Mouse (Mus musculus): ENCODE data around the gene Kctd2. TPM values are rescaled to one million over a fixed set of nuclear protein-coding genes. Genes with fewer than 3 reads are reported as not detected.
"Not testable (repeated sequence)": the region's sequence is repeated elsewhere in the genome, so short reads cannot be mapped to it uniquely, and the experiment has no call there.

Gene Kctd2
- polyA plus RNA-seq, 1 experiment from 2014 or later, result 24.5 TPM

- peaks cover 10% of the 10 kb centered on the region for H3K4me1 ChIP-seq (replicated peaks; ENCODE audit: control insufficient read depth, insufficient read depth, low read length)
- no peaks in the 10 kb centered on the region for H3K9me3 ChIP-seq (ENCODE audit: control insufficient read depth, low read length)
- WGBS, result 84% methylated on average over 4 of the region's 4 CpGs
These were observed 42.7 kb upstream of the Kctd2 start for GRCm38 (mm10) chr11:115377254-115377653.

GRCm38 (mm10) chr11:115377854-115378253 lies 42.1 kb upstream of the Kctd2 start:
- 85% methylated on average over 7 of the region's 7 CpGs for WGBS
- Histone ChIP-seq H3K27me3 (ENCODE audit: control insufficient read depth, insufficient read depth, low read length) (peaks cover 8% of the 10 kb centered on the region), H3K9me3 (ENCODE audit: control insufficient read depth, low read length) (no peaks in the 10 kb centered on the region), H3K4me1 (replicated peaks; ENCODE audit: control insufficient read depth, insufficient read depth, low read length) (peaks cover 12% of the 10 kb centered on the region), H3K36me3 (ENCODE audit: control insufficient read depth, insufficient read depth, low read length) (no peaks in the 10 kb centered on the region), H3K27ac (ENCODE audit: low read depth, low read length) (no peak overlapping the region), H3K4me2 (ENCODE audit: low read depth, low read length, severe bottlenecking) (no peak overlapping the region), H3K9ac (ENCODE audit: low read length) (no peak overlapping the region), H3K4me3 (ENCODE audit: low read depth, low read length) (no peak overlapping the region)
- ATAC-seq (replicated peaks; ENCODE audit: low FRiP score), result no peak
- no peak for DNase-seq (ENCODE audit: low spot score)

More at GRCm38 (mm10) chr11:115377254-115377653, 42.7 kb upstream of the Kctd2 start:
- Histone ChIP-seq H3K9ac (ENCODE audit: low read length) (no peak overlapping the region), H3K4me3 (ENCODE audit: low read depth, low read length) (no peak overlapping the region), H3K4me2 (ENCODE audit: low read depth, low read length, severe bottlenecking) (no peak overlapping the region), H3K27ac (ENCODE audit: low read depth, low read length) (no peak overlapping the region), H3K27me3 (ENCODE audit: control insufficient read depth, insufficient read depth, low read length) (peaks cover 8% of the 10 kb centered on the region), H3K36me3 (ENCODE audit: control insufficient read depth, insufficient read depth, low read length) (no peaks in the 10 kb centered on the region)
- DNase-seq (ENCODE audit: low spot score), result no peak
- no peak for ATAC-seq (replicated peaks; ENCODE audit: low FRiP score)

GRCm38 (mm10) chr11:115381276-115381675 lies 38.7 kb upstream of the Kctd2 start:
- Histone ChIP-seq H3K36me3 (ENCODE audit: control insufficient read depth, insufficient read depth, low read length) (no peaks in the 10 kb centered on the region; the same call in 1 of the 2 replicates), H3K9ac (ENCODE audit: low read length) (0 out of 2 replicates have a peak overlapping the region, but pooled peaks have one; percentile 3), H3K4me2 (ENCODE audit: low read depth, low read length, severe bottlenecking) (peak overlapping the region; percentile 88; the same call in 1 of the 2 replicates), H3K4me3 (ENCODE audit: low read depth, low read length) (peak overlapping the region; percentile 86), H3K27ac (ENCODE audit: low read depth, low read length) (no peak overlapping the region), H3K27me3 (ENCODE audit: control insufficient read depth, insufficient read depth, low read length) (no peaks in the 10 kb centered on the region), H3K4me1 (replicated peaks; ENCODE audit: control insufficient read depth, insufficient read depth, low read length) (peaks cover 21% of the 10 kb centered on the region), H3K9me3 (ENCODE audit: control insufficient read depth, low read length) (no peaks in the 10 kb centered on the region)
- 11% methylated on average over 9 of the region's 9 CpGs for WGBS
- ATAC-seq (replicated peaks; ENCODE audit: low FRiP score) (no peak), DNase-seq (ENCODE audit: low spot score) (no peak)

GRCm38 (mm10) chr11:115381743-115382539 lies 38.0 kb upstream of the Kctd2 start, which contains the start of gene Cdr2l:
Gene Cdr2l (plus strand): TSS chr11:115381916.
- peak within 1 kb of the TSS; percentile 89 for H3K27ac ChIP-seq (ENCODE audit: low read depth, low read length)
- H3K27me3 ChIP-seq (ENCODE audit: control insufficient read depth, insufficient read depth, low read length), result no peaks in the 10 kb centered on the region
- WGBS, result under 1% methylated on average over 75 of the region's 76 CpGs
- ATAC-seq (replicated peaks; ENCODE audit: low FRiP score), result peak; percentile 89
- peak within 1 kb of the TSS; percentile 86 for H3K4me3 ChIP-seq (ENCODE audit: low read depth, low read length)
- peaks cover 21% of the 10 kb centered on the region for H3K4me1 ChIP-seq (replicated peaks; ENCODE audit: control insufficient read depth, insufficient read depth, low read length)
- no peaks in the 10 kb centered on the region for H3K9me3 ChIP-seq (ENCODE audit: control insufficient read depth, low read length)
- no peaks in the 10 kb centered on the region; the same call in 1 of the 2 replicates for H3K36me3 ChIP-seq (ENCODE audit: control insufficient read depth, insufficient read depth, low read length)
- H3K4me2 ChIP-seq (ENCODE audit: low read depth, low read length, severe bottlenecking), result peak within 1 kb of the TSS; percentile 88
- peak; percentile 94 for DNase-seq (ENCODE audit: low spot score)
- H3K9ac ChIP-seq (ENCODE audit: low read length), result peak within 1 kb of the TSS; percentile 97

- peak overlapping the region; percentile 88 for H3K4me2 ChIP-seq (ENCODE audit: low read depth, low read length, severe bottlenecking)
- ATAC-seq (replicated peaks; ENCODE audit: low FRiP score) (no peak), DNase-seq (ENCODE audit: low spot score) (no peak)
- H3K36me3 ChIP-seq (ENCODE audit: control insufficient read depth, insufficient read depth, low read length), result no peaks in the 10 kb centered on the region; the same call in 1 of the 2 replicates
- no peaks in the 10 kb centered on the region for H3K9me3 ChIP-seq (ENCODE audit: control insufficient read depth, low read length)
- 19% methylated on average over 5 of the region's 5 CpGs for WGBS
- peak overlapping the region; percentile 86 for H3K4me3 ChIP-seq (ENCODE audit: low read depth, low read length)
- H3K27me3 ChIP-seq (ENCODE audit: control insufficient read depth, insufficient read depth, low read length), result no peaks in the 10 kb centered on the region
- peak overlapping the region; percentile 97 for H3K9ac ChIP-seq (ENCODE audit: low read length)
- H3K4me1 ChIP-seq (replicated peaks; ENCODE audit: control insufficient read depth, insufficient read depth, low read length), result peaks cover 21% of the 10 kb centered on the region
- no peak overlapping the region for H3K27ac ChIP-seq (ENCODE audit: low read depth, low read length)
These were observed 37.0 kb upstream of the Kctd2 start for GRCm38 (mm10) chr11:115382891-115383290.

- Histone ChIP-seq H3K4me1 (replicated peaks; ENCODE audit: control insufficient read depth, insufficient read depth, low read length) (peaks cover 21% of the 10 kb centered on the region), H3K27ac (ENCODE audit: low read depth, low read length) (peak overlapping the region; percentile 37; the same call in 1 of the 2 replicates), H3K9ac (ENCODE audit: low read length) (peak overlapping the region; percentile 97), H3K36me3 (ENCODE audit: control insufficient read depth, insufficient read depth, low read length) (no peaks in the 10 kb centered on the region; the same call in 1 of the 2 replicates), H3K9me3 (ENCODE audit: control insufficient read depth, low read length) (no peaks in the 10 kb centered on the region), H3K4me3 (ENCODE audit: low read depth, low read length) (peak overlapping the region; percentile 86; the same call in 1 of the 2 replicates), H3K27me3 (ENCODE audit: control insufficient read depth, insufficient read depth, low read length) (no peaks in the 10 kb centered on the region), H3K4me2 (ENCODE audit: low read depth, low read length, severe bottlenecking) (peak overlapping the region; percentile 88)
- DNase-seq (ENCODE audit: low spot score) (no peak), ATAC-seq (replicated peaks; ENCODE audit: low FRiP score) (no peak)
- WGBS, result 55% methylated on average over 16 of the region's 16 CpGs
These were observed 36.0 kb upstream of the Kctd2 start for GRCm38 (mm10) chr11:115383701-115384474.

- Histone ChIP-seq H3K9me3 (ENCODE audit: control insufficient read depth, low read length) (no peaks in the 10 kb centered on the region), H3K36me3 (ENCODE audit: control insufficient read depth, insufficient read depth, low read length) (no peaks in the 10 kb centered on the region; the same call in 1 of the 2 replicates), H3K27ac (ENCODE audit: low read depth, low read length) (no peak overlapping the region), H3K4me3 (ENCODE audit: low read depth, low read length) (no peak overlapping the region), H3K9ac (ENCODE audit: low read length) (peak overlapping the region; percentile 23), H3K4me1 (replicated peaks; ENCODE audit: control insufficient read depth, insufficient read depth, low read length) (peaks cover 21% of the 10 kb centered on the region), H3K27me3 (ENCODE audit: control insufficient read depth, insufficient read depth, low read length) (no peaks in the 10 kb centered on the region), H3K4me2 (ENCODE audit: low read depth, low read length, severe bottlenecking) (0 out of 2 replicates have a peak overlapping the region, but pooled peaks have one; percentile 11)
- 76% methylated on average over 5 of the region's 5 CpGs for WGBS
- DNase-seq (ENCODE audit: low spot score) (no peak), ATAC-seq (replicated peaks; ENCODE audit: low FRiP score) (no peak)
These were observed 35.3 kb upstream of the Kctd2 start for GRCm38 (mm10) chr11:115384587-115384986.

DNA sequence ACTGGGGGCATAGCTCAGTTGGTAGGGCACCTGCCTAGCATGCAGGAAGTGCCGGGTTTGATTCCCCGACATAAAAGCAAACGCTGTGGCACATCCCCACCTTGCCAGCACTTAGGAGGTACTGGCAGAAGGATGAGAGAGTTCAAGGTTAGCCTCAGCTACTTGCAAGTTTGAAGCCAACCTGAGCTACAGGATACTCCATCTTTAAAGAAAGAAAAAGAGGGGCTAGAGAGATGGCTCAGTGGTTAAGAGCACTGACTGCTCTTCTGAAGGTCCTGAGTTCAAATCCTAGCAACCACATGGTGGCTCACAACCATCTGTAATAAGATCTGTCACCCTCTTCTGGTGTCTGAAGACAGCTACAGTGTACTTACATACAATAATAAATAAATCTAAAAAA lies 33.1 kb upstream of the Kctd2 start:
- ATAC-seq (replicated peaks; ENCODE audit: low FRiP score); H3K4me2 ChIP-seq (ENCODE audit: low read depth, low read length, severe bottlenecking); H3K27me3 ChIP-seq (ENCODE audit: control insufficient read depth, insufficient read depth, low read length); H3K36me3 ChIP-seq (ENCODE audit: control insufficient read depth, insufficient read depth, low read length); H3K9me3 ChIP-seq (ENCODE audit: control insufficient read depth, low read length); DNase-seq (ENCODE audit: low spot score); H3K27ac ChIP-seq (ENCODE audit: low read depth, low read length); H3K9ac ChIP-seq (ENCODE audit: low read length); H3K4me3 ChIP-seq (ENCODE audit: low read depth, low read length): not testable (repeated sequence)
- WGBS, result 97% methylated on average over 3 of the region's 3 CpGs
- peaks cover 21% of the 10 kb centered on the region for H3K4me1 ChIP-seq (replicated peaks; ENCODE audit: control insufficient read depth, insufficient read depth, low read length)
